Mouse (Mus musculus) gastrocnemius, adult 18-20 months (tissue): ENCODE measurements at regions not wholly inside any gene's neighbourhood (a gene's known extent, or its start where the extent isn't known, plus 50 kb on each side); places are given as distances from the start of the nearest gene placed in this dataset.

Experiments
- DNase-seq: peaks from one replicate; pipeline ENCODE4 v3.0.0; 2021; ENCODE audit warnings: low spot score

GRCm38 (mm10) chr10:23052480-23053378, 232.8 kb upstream of the Tcf21 start:
- no peak for DNase-seq

GRCm38 (mm10) chr10:23044466-23044865, 224.5 kb upstream of the Tcf21 start:
- DNase-seq, result no peak

GRCm38 (mm10) chr10:23031491-23032126, 211.6 kb upstream of the Tcf21 start:
- DNase-seq, result no peak

GRCm38 (mm10) chr10:23027961-23028360, 208.0 kb upstream of the Tcf21 start:
- no peak for DNase-seq

- DNase-seq, result no peak
These were observed 197.2 kb upstream of the Tcf21 start for GRCm38 (mm10) chr10:23017151-23017678.

GRCm38 (mm10) chr10:23015935-23016694, 196.1 kb upstream of the Tcf21 start:
- no peak for DNase-seq

GRCm38 (mm10) chr10:23010715-23011114, 190.7 kb upstream of the Tcf21 start:
- DNase-seq, result no peak

GRCm38 (mm10) chr10:23010201-23010600, 190.2 kb upstream of the Tcf21 start:
- DNase-seq, result no peak

GRCm38 (mm10) chr10:23004768-23005167, 184.8 kb upstream of the Tcf21 start:
- no peak for DNase-seq

- DNase-seq, result no peak
These were observed 183.7 kb upstream of the Tcf21 start for GRCm38 (mm10) chr10:23003686-23004085.

GRCm38 (mm10) chr10:22998561-22998960, 178.6 kb upstream of the Tcf21 start:
- DNase-seq, result no peak

GRCm38 (mm10) chr10:22997571-22997970, 177.6 kb upstream of the Tcf21 start:
- DNase-seq, result no peak

GRCm38 (mm10) chr10:22993158-22993557, 173.2 kb upstream of the Tcf21 start:
- DNase-seq, result no peak

- DNase-seq, result no peak
These were observed 161.8 kb upstream of the Tcf21 start for GRCm38 (mm10) chr10:22981798-22982197.

GRCm38 (mm10) chr10:22978442-22978841, 158.5 kb upstream of the Tcf21 start:
- no peak for DNase-seq

- DNase-seq, result no peak
These were observed 137.0 kb upstream of the Tcf21 start for GRCm38 (mm10) chr10:22956956-22957355.

GRCm38 (mm10) chr10:22953283-22953682, 133.3 kb upstream of the Tcf21 start:
- no peak for DNase-seq

- no peak for DNase-seq
These were observed 124.3 kb upstream of the Tcf21 start for GRCm38 (mm10) chr10:22944247-22944646.

- no peak for DNase-seq
These were observed 108.0 kb upstream of the Tcf21 start for GRCm38 (mm10) chr10:22927977-22928376.

- no peak for DNase-seq
These were observed 106.1 kb upstream of the Tcf21 start for GRCm38 (mm10) chr10:22926099-22926498.

GRCm38 (mm10) chr10:22921035-22921965, 101.3 kb upstream of the Tcf21 start:
- DNase-seq, result no peak
